Mouse (Mus musculus): ENCODE results near the gene Spag16.
A peak's percentile ranks its signal among the peaks of the same experiment; 100 is the strongest.

Spag16 gene

DNA sequence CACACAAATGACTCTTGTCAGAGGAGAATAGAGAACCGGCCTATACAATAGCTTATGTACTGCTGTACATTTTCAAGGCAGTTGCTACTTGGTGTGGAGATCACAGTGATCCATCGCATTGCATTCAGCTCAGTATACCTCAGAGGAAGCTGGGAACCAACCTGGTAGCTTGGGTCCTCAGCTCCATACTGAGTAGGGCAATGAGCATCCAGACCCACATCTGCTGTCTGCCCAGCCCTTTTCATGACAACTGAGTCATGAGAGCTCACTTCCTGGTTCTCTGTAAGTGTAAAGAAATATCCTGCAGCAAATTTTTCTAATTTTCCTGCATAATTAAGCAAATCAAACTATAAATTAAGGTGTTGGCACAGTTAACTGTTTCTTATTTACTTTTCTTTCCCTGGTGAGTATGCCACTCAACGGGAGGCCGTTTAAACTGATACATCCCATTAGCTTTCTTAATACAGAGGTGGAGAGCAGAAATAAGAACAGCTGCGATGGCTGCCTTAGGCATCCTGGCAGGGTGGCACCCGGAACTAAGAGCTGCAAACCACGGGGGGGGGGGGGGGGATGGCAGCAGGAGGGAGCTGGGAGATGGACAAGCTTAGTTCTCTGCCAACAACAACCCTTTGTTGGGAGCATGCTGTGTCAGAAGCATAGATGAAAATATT is 255.6 kb downstream of the Spag16 start:
- no peak for DNase-seq (ENCODE audit: low read depth, low spot score)

- DNase-seq (ENCODE audit: low read depth, low spot score), result no peak
These were observed 277.9 kb downstream of the Spag16 start for GRCm38 (mm10) chr1:70104683-70105082.

GRCm38 (mm10) chr1:70116212-70116982 is 289.6 kb downstream of the Spag16 start:
- DNase-seq (ENCODE audit: low read depth, low spot score), result no peak

DNA sequence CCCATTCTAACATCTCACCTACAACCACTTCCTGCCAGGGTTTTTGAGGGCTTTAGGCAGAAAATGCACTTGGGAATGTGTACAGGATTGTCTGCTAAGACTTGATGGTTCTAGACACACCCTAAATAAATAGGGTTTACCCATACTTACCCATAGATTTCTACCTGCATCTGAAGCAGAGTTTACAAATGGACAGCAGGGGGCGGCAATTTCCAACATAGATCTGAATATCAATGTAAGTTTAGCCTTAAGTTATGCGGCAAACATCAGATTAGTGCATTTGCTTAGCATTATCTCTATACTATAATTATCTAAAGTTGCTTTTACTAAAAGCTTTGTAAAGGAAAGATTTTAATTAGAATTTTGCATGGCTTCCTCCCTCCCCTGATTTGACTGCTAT is 301.3 kb downstream of the Spag16 start:
- no peak for DNase-seq (ENCODE audit: low read depth, low spot score)

GRCm38 (mm10) chr1:70135547-70135946 is 308.8 kb downstream of the Spag16 start:
- DNase-seq (ENCODE audit: low read depth, low spot score), result no peak

DNA sequence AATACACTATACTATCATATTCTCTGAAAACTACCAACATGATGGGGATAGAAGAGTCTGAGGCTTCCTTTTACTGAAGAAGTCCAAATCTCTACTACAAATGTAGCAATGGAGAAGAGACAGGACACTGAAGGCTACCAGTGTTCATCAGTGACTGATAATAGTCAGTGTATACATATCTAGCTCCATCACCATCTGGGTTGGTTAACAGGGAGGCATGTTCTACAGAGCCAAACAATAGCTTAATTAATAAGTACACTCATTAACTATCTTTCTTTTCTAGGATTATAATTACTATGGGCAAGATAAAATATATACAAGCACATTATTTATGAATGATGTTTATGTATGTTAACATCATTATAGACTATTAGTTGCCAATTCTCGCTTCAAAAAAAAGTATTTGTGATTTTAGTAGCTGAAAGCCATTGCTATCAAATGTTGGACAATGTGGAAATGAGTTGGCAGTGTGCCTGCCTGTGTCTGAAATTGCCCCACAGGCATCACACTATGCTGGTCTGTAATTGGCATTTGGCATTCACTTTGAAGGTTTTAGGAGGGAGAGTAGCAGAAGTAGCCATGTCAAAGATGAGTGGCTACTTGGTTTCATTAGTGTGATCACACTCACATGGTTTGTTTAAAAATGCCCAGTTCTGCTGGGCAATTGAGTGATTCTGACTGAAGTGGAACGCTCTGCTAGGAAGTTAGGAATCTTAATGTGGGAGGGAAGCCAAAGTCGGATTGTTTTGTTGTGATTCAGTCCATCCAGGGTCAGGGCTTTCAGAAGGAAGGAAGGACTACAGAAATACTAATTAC is 338.8 kb downstream of the Spag16 start:
- DNase-seq (ENCODE audit: low read depth, low spot score), result no peak

DNA sequence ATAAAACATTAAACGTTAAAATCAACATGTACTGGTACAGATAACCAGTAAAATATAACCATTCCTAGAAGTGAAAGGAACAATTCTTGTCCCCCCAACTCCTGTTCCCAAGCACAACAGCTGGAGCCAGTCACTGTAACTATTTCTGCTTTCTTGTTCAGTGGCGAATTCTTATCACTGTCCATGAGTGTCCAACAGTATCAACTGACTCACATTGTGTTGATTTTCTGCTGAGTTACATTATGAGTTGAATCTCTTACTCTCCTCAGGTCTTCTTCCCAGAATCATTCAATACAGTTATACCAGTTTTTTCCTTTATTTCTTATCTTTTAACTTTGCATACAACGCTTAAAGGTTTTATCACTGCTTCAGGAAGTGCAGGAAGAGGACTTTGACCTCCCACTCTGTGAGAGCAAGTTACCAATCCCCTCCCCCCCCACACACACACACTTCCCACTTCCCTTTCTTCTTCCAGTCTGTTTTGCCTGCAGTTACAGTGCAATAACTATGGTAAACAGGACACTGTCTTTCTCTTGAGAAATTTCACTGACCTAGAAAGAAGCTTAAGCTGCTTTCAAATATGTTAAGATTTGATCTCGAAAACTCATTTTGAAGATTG is 353.5 kb downstream of the Spag16 start:
- DNase-seq (ENCODE audit: low read depth, low spot score), result no peak

- DNase-seq (ENCODE audit: low read depth, low spot score), result peak; percentile 13
These were observed 438.0 kb downstream of the Spag16 start for GRCm38 (mm10) chr1:70264815-70265214.

DNA sequence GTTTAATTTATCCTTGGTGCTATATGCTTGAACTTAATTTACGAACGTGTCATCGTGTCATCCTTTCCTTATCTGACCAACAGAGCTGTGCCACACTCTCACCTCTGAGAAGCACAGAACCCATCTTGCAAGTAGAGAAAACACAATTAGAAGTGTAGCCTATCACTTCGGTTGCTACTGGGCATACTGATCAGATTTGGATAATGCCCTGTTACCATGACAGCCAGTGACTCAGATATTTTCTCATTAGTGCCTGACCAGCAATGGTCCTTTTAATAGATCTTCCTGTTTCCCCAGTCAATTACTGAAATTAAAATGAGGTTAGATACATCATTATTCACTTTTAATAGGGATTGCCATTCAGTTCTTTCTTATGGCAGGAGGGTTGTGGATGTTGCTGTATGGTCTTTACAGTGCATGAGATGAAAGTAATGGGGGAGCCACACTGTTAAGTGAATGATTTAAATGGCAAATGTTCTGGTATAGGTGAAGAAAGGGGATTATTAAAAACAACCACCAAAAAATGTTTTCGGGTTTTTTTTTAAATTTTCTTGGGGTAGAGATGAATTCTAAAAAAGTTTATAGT is 439.2 kb downstream of the Spag16 start:
- no peak for DNase-seq (ENCODE audit: low read depth, low spot score)

- peak; percentile 36 for DNase-seq (ENCODE audit: low read depth, low spot score)
These were observed 443.4 kb downstream of the Spag16 start for GRCm38 (mm10) chr1:70270139-70270538.

DNA sequence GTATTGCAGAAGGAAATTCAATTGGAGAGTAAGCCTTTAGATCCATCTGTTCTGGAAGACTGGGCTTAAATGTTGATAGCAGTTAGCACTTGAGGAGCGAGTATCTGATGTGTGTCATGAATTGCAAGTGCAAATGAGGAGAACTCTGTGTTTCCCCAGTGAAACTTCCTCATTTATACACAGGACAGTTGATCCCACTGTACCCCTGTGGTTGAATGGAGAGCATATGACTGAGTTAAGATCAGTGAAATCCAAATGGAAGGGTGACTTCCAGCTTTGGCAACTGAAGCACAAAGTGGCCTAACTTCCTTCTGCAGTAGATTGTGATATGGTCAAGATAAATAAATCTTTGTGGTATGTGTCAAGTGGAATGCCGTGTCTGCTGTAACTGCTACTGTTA is 446.0 kb downstream of the Spag16 start:
- no peak for DNase-seq (ENCODE audit: low read depth, low spot score)

- no peak for DNase-seq (ENCODE audit: low read depth, low spot score)
These were observed 452.5 kb downstream of the Spag16 start for GRCm38 (mm10) chr1:70279296-70279695.

DNA sequence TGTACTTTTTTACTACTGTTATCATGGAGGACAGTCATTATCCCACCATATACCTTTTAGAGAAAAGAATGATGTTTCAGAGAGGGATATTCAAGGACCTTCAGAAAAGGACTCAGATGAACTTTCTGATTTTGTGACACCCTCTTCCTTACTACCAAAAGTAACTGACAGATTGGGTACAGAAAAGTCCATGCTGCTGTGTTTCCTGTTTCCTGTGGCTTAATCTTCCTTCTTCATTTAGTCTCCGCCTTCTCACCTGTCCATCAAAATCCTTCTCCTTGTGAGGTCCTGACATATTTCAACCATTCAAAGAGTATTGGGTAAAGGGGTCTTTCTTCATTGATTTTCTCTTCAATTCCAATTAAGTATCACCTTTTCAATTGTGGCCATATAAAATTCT is 456.6 kb downstream of the Spag16 start:
- no peak for DNase-seq (ENCODE audit: low read depth, low spot score)

DNA sequence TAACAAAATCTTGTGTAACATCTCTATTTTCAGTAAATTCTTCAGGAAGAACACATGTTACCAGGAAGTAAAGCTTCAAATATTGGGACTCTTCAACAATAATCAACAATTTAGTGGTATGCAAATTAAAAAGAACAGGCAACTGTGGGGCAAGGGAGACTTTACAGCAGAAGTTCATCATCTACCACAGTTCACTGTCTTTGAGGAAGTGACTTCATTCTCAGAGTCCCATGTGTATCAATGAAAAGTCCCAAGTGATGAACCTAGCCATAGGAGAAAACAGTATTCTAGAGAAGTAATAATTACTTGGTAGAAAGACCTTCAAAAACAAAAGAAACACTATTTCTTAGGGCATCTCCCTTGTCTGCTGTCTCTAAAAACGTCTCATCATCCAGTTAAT is 457.4 kb downstream of the Spag16 start:
- DNase-seq (ENCODE audit: low read depth, low spot score), result no peak

DNA sequence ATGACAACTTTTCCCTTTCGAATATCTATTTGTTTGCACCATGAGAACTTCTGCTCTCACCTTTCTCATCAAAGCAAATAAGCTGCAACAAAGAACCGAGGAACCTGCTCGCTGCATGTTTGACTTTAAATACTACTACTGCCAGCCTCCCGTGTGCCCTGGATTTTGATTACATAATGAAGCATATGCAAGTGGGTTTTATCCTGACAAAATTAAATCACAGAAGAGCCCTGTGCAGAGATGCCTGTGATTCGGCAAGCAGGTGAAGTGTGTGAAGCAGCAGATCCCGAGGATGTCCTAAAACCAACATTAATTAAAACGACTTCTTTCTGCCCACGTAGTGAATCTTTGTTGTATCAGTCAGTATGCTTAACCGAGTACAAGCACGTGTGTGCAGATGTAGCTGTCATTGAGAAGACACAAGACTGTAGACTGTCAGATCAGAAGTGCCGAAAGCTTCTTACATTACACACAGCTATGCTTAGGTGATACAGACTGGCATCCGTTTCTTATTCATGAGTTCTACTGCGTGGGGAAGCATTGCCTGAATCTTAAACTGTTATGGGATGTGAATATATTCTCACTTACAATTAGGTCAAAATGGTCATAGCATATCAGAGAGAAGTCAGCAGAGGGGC is 489.5 kb downstream of the Spag16 start:
- no peak for DNase-seq (ENCODE audit: low read depth, low spot score)

- DNase-seq (ENCODE audit: low read depth, low spot score), result no peak
These were observed 494.2 kb downstream of the Spag16 start for GRCm38 (mm10) chr1:70320951-70321350.

- DNase-seq (ENCODE audit: low read depth, low spot score), result no peak
These were observed 519.4 kb downstream of the Spag16 start for GRCm38 (mm10) chr1:70346179-70346578.

GRCm38 (mm10) chr1:70351371-70351770 is 524.6 kb downstream of the Spag16 start:
- no peak for DNase-seq (ENCODE audit: low read depth, low spot score)

- DNase-seq (ENCODE audit: low read depth, low spot score), result no peak
These were observed 527.2 kb downstream of the Spag16 start for GRCm38 (mm10) chr1:70354014-70354413.

DNA sequence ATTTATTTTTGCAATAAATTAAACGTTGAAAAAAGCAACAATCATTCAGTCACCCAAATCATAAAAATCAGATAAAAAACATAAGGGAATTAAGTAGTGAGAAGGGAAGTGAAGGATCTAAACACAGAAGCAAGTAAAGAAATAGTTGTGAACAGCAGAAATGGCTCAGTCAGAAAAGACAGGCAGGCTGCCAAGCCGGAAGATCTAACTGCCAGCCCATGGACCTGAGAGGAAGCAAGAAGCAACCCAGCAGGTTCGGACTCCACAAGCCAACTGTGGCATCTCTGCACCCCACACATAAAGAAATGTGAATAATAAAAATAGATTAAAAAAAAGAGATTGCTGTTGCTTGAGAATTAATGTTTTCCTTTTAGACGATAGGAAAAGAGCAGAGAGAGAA is 545.0 kb downstream of the Spag16 start:
- no peak for DNase-seq (ENCODE audit: low read depth, low spot score)

- DNase-seq (ENCODE audit: low read depth, low spot score), result no peak
These were observed 553.3 kb downstream of the Spag16 start for GRCm38 (mm10) chr1:70380096-70380495.
